Mouse (Mus musculus) CD4-positive helper T cell, adult 2 months (primary cell): ENCODE measurements at regions not wholly inside any gene's neighbourhood (a gene's known extent, or its start where the extent isn't known, plus 50 kb on each side); places are given as distances from the start of the nearest gene placed in this dataset.

Experiments
- DNase-seq: peaks from one replicate; pipeline ENCODE4 v3.0.0-alpha.2; 2012; ENCODE audit warnings: low read depth, missing footprints, low spot score

GRCm38 (mm10) chr19:21077771-21078548 is 124.0 kb upstream of the Tmc1 start:
- DNase-seq = no peak

GRCm38 (mm10) chr19:21068381-21068780 is 114.4 kb upstream of the Tmc1 start:
- no peak for DNase-seq

DNA sequence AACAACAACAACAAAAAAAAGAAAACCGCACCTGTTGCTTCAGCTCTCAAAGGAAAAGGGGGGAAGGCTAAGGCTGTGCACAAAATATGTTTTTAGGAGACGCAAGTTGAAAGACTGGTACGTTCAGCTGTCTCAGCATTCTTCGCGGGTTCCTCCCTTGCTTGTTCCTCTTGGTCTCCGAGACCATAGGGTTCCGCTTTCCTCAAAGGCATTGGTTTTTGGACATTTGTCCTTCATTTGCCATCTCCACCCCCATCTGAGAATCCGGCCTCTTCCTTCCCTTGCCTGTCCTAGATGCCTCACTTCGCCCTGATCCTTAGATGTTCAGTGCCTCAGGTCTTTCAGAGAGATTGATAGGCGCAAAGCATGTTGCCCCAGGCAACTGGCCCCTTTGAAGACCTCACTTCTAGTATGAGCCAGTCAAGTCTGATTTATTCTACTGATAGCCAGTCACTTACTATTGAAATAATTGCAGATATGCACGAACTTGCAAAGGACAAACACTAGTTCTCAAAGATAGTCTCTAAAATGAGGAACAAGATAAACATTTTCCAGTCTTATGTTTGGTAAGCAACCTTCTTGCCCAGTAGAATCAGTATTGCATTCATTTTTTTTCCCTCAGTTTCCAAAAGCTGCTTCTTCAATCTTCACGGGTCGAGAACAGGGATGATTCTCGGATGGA is 112.6 kb upstream of the Tmc1 start:
- DNase-seq = no peak

DNA sequence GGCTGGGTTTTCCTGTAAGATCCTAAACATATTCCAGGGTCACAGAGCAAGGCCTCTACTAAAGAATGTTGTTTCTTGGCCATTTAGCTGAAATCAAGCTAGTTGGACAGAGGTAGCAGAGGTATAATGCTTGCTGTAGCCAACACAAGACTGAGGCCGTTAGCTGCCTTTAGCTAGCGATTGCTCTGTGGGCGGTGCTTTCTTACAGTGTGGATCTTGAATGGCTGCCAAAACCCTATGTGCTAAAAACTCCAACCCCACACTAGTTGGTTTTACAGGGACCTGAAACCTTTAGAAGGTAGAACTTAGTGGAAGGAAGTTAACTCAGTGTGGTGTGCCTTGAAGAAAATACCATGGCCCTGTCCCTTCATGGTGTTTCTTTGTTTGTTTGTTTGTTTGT is 110.9 kb upstream of the Tmc1 start:
- DNase-seq = no peak

DNA sequence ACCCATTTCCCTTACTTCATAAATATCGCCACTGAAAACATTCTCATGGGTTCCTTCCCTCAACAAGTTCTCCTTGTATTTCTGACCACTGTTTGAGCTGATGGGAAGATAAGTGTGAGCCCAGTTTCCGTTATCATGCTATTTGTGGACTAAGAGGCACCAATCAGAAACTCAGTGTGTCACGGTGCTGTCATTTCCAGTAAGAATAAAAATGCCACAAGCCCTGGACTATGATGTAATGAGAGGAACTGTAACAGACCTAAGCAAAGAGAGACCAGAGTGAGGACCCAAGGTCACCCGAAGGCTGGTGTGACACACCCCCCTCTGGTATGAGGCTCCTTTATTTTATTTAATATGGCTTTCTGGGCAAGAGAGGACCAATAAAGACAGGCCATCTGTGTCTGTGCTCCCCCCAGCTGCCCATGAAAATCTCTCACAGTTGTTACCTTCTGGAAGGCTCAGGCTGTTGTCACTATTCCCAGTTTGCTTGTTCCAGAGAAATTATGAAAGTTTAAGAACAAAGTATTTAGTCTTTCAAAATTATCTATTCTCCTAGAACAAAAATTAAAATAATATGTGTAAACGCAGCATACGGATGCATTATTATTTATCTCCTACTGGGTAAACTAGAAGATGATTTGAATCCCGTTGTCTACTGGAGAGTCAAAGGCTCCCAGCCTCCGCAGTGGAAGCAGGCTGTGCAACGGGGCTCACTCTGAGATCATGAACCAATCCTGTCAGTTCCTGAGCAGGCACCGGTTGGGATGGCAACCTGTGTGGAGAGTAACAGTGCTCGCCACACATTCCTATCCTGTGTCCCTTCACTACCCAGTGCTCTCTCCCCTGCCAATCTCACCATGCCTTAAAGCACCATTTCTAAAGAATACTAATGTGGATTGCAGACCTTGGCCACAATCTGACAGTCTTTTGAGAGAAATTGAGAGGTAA is 99.9 kb upstream of the Tmc1 start:
- no peak for DNase-seq

GRCm38 (mm10) chr19:21052771-21053170 is 98.8 kb upstream of the Tmc1 start:
- no peak for DNase-seq

GRCm38 (mm10) chr19:21051872-21052271 is 97.9 kb upstream of the Tmc1 start:
- DNase-seq = no peak

- no peak for DNase-seq
These were observed 97.2 kb upstream of the Tmc1 start for GRCm38 (mm10) chr19:21050994-21051721.

GRCm38 (mm10) chr19:21049301-21049700 is 95.3 kb upstream of the Tmc1 start:
- no peak for DNase-seq

- DNase-seq = no peak
These were observed 91.6 kb upstream of the Tmc1 start for GRCm38 (mm10) chr19:21045565-21045964.

DNA sequence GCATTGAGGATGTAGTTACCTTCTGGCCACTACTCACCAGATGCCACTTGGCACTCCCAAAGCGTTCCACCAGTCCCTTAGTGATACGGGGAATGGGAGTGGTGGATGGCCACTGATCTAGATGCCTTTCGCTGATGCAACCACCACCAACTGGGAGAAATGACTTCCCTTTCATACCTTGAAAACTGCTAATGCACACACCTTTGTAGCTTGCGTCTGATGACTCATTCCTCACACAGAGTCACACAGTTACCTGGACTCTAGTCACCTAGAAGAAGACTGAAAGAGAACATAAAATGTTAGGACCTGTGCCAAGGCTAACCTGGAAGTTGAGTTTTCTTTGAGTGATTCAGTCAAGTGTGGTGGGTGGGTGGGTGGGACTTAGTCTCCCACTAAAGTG is 90.0 kb upstream of the Tmc1 start:
- DNase-seq = no peak

GRCm38 (mm10) chr19:21042536-21042935 is 88.5 kb upstream of the Tmc1 start:
- no peak for DNase-seq

DNA sequence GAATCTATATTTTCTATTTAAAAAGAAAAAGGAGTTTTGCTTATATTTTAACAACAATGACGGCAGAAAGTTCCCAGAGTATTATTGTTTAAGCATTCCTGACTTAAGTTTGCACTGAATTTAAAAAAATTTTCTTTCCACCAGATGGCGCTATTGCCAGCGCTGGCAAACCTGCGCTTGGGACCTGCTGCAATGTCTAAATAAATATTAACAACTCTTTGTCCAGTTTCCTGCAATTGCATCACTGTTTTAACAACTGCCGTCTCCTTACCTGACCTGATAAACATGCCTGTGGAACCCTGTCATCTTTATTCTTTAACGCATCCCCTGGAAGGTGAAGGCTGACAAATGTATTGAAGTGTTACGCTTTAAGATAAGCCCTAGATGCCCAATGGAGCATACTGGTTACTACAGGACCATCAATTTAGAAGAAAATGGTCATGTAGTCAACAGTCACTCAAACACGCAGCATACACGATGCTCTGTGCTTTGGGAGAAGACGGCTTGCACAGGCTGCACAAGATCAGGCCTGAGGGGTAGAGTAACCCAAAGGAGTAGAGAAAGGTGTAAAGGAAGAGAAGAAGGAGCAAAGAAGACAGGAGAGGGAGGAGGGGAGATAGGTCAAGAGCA is 83.6 kb upstream of the Tmc1 start:
- peak; percentile 53 for DNase-seq

DNA sequence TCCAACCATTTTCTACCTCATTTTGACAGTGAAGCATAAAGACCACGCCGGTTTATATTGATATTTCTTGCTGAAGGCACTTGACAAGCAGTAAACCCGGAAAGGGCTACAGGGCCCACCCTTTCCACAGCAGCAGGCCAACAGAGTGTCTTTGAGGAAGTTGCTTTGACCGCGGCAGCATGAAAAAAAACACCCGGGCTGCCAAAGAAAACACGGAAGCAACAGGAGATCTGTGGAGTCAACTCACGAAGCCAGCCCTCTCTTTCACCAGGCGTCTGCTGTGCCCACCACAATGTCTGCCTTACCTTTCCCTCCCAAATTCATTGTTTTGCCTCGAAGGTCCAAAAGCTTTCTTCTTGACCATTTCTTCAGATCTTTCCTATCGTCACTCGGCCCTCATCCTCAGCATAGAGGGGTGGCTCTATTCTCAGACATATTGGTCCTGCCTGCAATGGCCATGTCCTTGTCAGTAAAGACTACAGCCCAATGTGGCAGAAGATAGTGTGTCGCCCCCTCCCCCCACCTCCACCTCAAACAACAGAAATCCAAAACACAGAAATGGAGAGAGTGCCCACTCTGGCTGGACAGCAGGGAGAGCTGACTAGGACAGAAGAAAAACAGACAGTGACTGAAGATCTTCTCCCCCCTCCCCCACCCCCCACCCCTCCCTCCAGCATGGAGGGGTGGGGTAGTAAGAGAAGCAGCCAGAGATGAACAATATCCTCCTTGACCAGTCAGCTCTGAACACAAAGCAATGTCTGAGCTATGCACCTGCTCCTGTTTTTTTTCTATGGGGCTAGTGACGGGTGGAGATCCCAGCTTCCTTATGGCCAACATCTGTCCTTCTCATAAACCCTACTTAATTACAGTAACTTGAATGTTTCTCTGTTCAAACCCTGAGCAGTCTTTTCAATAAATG is 82.8 kb upstream of the Tmc1 start:
- peak; percentile 42 for DNase-seq

DNA sequence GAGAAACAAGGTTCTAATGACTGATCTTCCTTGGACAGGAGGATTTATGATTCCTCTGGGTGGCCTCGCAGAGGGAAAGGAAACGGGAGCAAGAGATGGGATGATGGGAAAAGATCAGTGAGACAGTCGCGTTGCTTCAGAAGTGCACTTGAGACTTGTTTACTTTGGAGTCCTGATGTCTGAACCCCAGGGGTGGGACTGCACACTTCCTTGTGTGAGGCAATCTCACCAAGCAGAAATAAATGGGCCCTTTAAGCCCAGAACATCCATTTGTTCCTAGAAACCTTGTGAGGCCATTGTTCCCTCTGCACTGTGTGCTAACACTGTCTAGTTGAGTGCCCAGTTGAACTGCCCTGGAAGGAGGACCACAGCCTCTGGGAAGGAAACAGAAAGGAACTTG is 81.5 kb upstream of the Tmc1 start:
- no peak for DNase-seq

- DNase-seq = no peak
These were observed 80.0 kb upstream of the Tmc1 start for GRCm38 (mm10) chr19:21033991-21034390.

DNA sequence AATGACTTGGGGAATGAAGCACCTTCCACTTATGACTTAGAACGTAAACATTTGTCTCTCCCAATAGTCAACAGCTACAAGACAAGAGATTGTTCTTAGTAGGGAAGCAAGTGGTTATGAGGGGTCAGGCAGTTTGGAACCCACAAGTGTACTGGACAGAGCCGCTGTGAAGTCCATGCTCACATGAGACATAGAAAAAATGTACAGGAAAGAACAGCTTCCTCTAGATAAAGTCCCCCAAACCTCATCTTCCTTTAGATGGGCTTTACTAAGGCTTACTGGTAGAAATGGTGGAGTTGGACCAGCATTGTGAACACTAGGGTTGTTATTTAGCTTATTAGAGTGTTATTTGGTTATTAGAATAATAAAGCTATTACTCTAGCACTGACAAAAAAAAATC is 78.6 kb upstream of the Tmc1 start:
- no peak for DNase-seq

DNA sequence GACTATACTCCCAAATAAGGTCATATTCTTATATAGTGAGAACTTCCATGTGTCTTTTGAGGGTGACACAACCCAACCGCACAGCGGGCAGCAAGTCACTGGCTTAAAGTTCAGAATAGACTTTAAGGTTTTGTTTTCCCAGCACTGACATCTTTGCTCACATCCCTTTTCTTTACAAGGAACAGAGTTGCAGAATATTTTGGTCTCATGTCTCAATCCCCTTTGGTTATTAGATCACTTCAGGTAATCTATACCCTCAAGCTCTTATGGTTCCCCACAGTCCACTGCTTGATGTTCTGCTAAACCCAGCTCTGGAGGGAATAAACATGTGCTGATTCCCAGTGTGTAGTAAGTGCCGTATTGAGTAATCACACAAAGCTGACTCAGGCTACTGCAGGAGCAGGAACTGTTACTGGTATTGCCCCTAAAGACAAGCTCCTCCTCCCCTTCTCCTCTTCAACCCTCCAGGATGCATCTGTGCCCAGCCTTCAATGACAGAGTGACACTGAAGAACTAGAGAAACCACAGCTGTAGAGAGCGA is 77.8 kb upstream of the Tmc1 start:
- DNase-seq = no peak

DNA sequence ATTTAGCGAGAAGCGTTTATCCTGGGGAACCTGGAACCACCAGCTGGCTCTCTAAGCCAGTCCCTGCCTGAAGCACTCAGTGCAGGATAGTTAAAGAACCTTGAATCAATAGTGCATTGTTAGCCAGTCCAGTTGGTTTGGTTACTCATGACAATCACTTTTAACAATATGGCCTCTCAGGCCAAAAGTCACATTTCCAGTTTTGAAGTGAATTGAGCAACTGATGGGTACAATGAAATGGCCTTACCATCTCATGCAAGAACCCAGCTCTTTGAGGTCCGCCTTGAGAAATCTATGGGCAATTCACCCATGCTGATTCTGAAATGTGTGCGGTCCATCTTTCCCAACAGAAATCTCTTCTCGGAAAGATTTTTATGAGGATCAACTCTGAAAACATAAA is 77.0 kb upstream of the Tmc1 start:
- DNase-seq = no peak

DNA sequence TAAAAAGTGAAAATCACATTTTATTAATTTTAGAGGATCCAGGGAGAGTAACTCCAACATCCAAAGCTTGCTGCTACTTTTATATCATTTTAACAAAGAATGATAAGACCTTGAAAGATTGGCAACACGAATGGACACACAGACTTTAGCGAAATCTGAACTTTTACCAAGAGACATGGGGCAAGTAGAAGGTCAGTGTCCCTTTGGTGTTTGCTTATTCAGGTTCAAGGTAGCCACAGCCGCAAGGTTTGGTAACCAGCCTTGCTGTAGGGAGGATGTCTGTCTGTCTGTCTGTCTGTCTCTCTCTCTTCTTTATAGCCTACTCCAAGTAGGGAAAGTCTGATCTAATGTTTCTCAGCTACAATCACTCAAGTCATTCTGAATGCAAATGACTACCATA is 75.0 kb upstream of the Tmc1 start:
- no peak for DNase-seq
